Mouse (Mus musculus): ENCODE measurements around the gene Grm4. TPM values are rescaled to one million over a fixed set of nuclear protein-coding genes. Genes with fewer than 3 reads are reported as not detected.

Grm4 gene
- polyA plus RNA-seq, 1 experiment from 2014 or later, result 3.0 TPM

- no peaks in the 10 kb centered on the region; the same call in none of the 2 replicates for H3K36me3 ChIP-seq
- H3K27me3 ChIP-seq, result peaks cover 6% of the 10 kb centered on the region; the same call in 1 of the 2 replicates
- no peaks in the 10 kb centered on the region for H3K9me3 ChIP-seq
- no peak for ATAC-seq (replicated peaks)
- H3K4me3 ChIP-seq, result peak overlapping the region; percentile 93
- H3K4me2 ChIP-seq (replicated peaks), result peak overlapping the region; percentile 82
- 3% methylated on average over 14 of the region's 14 CpGs for WGBS
- H3K9ac ChIP-seq (replicated peaks), result peak overlapping the region; percentile 77
- H3K4me1 ChIP-seq, result peaks cover 35% of the 10 kb centered on the region
- H3K27ac ChIP-seq (replicated peaks), result peak overlapping the region; percentile 97
These were observed 36.9 kb upstream of the Grm4 start for GRCm38 (mm10) chr17:27557927-27558661.

GRCm38 (mm10) chr17:27557181-27557926 lies 36.2 kb upstream of the Grm4 start:
- Histone ChIP-seq H3K4me2 (replicated peaks) (peak overlapping the region; percentile 82), H3K9ac (replicated peaks) (peak overlapping the region; percentile 77), H3K27ac (replicated peaks) (peak overlapping the region; percentile 97), H3K4me3 (peak overlapping the region; percentile 93), H3K9me3 (no peaks in the 10 kb centered on the region), H3K27me3 (peaks cover 6% of the 10 kb centered on the region; the same call in 1 of the 2 replicates), H3K4me1 (peaks cover 35% of the 10 kb centered on the region), H3K36me3 (no peaks in the 10 kb centered on the region; the same call in none of the 2 replicates)
- ATAC-seq (replicated peaks), result peak; percentile 54; the same call in 1 of the 2 replicates
- 0% methylated on average over 62 of the region's 75 CpGs for WGBS

GRCm38 (mm10) chr17:27556315-27557011 lies 35.3 kb upstream of the Grm4 start, which contains the start of gene Hmga1:
Gene Hmga1 (plus strand): TSS chr17:27556497.
- peaks cover 35% of the 10 kb centered on the region for H3K4me1 ChIP-seq
- H3K27ac ChIP-seq (replicated peaks), result peak within 1 kb of the TSS; percentile 97
- peak; percentile 81 for ATAC-seq (replicated peaks)
- H3K9ac ChIP-seq (replicated peaks), result peak within 1 kb of the TSS; percentile 77
- H3K4me3 ChIP-seq, result peak within 1 kb of the TSS; percentile 93
- no peaks in the 10 kb centered on the region for H3K9me3 ChIP-seq
- H3K27me3 ChIP-seq, result peaks cover 6% of the 10 kb centered on the region; the same call in 1 of the 2 replicates
- peak within 1 kb of the TSS; percentile 82 for H3K4me2 ChIP-seq (replicated peaks)
- H3K36me3 ChIP-seq, result no peaks in the 10 kb centered on the region; the same call in none of the 2 replicates
- WGBS, result under 1% methylated on average over 79 of the region's 79 CpGs

- H3K4me2 ChIP-seq (replicated peaks), result peak overlapping the region; percentile 82
- H3K4me3 ChIP-seq, result peak overlapping the region; percentile 93
- no peak for ATAC-seq (replicated peaks)
- peak overlapping the region; percentile 34; the same call in 1 of the 2 replicates for H3K9ac ChIP-seq (replicated peaks)
- H3K4me1 ChIP-seq, result peaks cover 35% of the 10 kb centered on the region
- H3K36me3 ChIP-seq, result no peaks in the 10 kb centered on the region; the same call in 1 of the 2 replicates
- H3K9me3 ChIP-seq, result no peaks in the 10 kb centered on the region
- H3K27me3 ChIP-seq, result peaks cover 6% of the 10 kb centered on the region; the same call in 1 of the 2 replicates
- peak overlapping the region; percentile 97 for H3K27ac ChIP-seq (replicated peaks)
- under 1% methylated on average over 55 of the region's 55 CpGs for WGBS
These were observed 34.4 kb upstream of the Grm4 start for GRCm38 (mm10) chr17:27555512-27556172.

- Histone ChIP-seq H3K36me3 (no peaks in the 10 kb centered on the region), H3K27me3 (peaks cover 6% of the 10 kb centered on the region; the same call in 1 of the 2 replicates), H3K9ac (replicated peaks) (0 out of 2 replicates have a peak overlapping the region, but pooled peaks have one; percentile 34), H3K4me2 (replicated peaks) (peak overlapping the region; percentile 82), H3K4me1 (peaks cover 35% of the 10 kb centered on the region), H3K27ac (replicated peaks) (peak overlapping the region; percentile 97; the same call in 1 of the 2 replicates), H3K4me3 (peak overlapping the region; percentile 93), H3K9me3 (no peaks in the 10 kb centered on the region)
- WGBS, result 3% methylated on average over 39 of the region's 39 CpGs
- ATAC-seq (replicated peaks), result no peak
These were observed 33.9 kb upstream of the Grm4 start for GRCm38 (mm10) chr17:27555075-27555511.

- ATAC-seq (replicated peaks), result no peak
- H3K4me2 ChIP-seq (replicated peaks), result peak overlapping the region; percentile 82; the same call in 1 of the 2 replicates
- H3K36me3 ChIP-seq, result no peaks in the 10 kb centered on the region
- WGBS, result 46% methylated on average over 20 of the region's 20 CpGs
- H3K4me1 ChIP-seq, result peaks cover 37% of the 10 kb centered on the region
- no peaks in the 10 kb centered on the region for H3K9me3 ChIP-seq
- peaks cover 6% of the 10 kb centered on the region; the same call in 1 of the 2 replicates for H3K27me3 ChIP-seq
- H3K4me3 ChIP-seq, result no peak overlapping the region
- H3K27ac ChIP-seq (replicated peaks), result no peak overlapping the region
- no peak overlapping the region for H3K9ac ChIP-seq (replicated peaks)
These were observed 33.1 kb upstream of the Grm4 start for GRCm38 (mm10) chr17:27554062-27554960.

GRCm38 (mm10) chr17:27552215-27553201 lies 31.3 kb upstream of the Grm4 start:
- no peaks in the 10 kb centered on the region for H3K9me3 ChIP-seq
- WGBS, result 79% methylated on average over 23 of the region's 23 CpGs
- H3K9ac ChIP-seq (replicated peaks), result no peak overlapping the region

GRCm38 (mm10) chr17:27551393-27551940 lies 30.3 kb upstream of the Grm4 start:
- ATAC-seq (replicated peaks), result no peak
- no peaks in the 10 kb centered on the region for H3K36me3 ChIP-seq
- no peak overlapping the region for H3K4me2 ChIP-seq (replicated peaks)
- WGBS, result 66% methylated on average over 10 of the region's 10 CpGs
- H3K4me3 ChIP-seq, result no peak overlapping the region
- H3K27ac ChIP-seq (replicated peaks), result no peak overlapping the region
- H3K27me3 ChIP-seq, result peaks cover 6% of the 10 kb centered on the region; the same call in 1 of the 2 replicates
- no peaks in the 10 kb centered on the region for H3K9me3 ChIP-seq
- peaks cover 21% of the 10 kb centered on the region for H3K4me1 ChIP-seq
- no peak overlapping the region for H3K9ac ChIP-seq (replicated peaks)

More at GRCm38 (mm10) chr17:27552215-27553201, 31.3 kb upstream of the Grm4 start:
- no peak for ATAC-seq (replicated peaks)
- H3K27ac ChIP-seq (replicated peaks), result no peak overlapping the region
- H3K4me3 ChIP-seq, result no peak overlapping the region
- no peaks in the 10 kb centered on the region for H3K36me3 ChIP-seq
- no peak overlapping the region for H3K4me2 ChIP-seq (replicated peaks)
- peaks cover 23% of the 10 kb centered on the region for H3K4me1 ChIP-seq
- peaks cover 6% of the 10 kb centered on the region; the same call in 1 of the 2 replicates for H3K27me3 ChIP-seq

GRCm38 (mm10) chr17:27549234-27549633 lies 28.0 kb upstream of the Grm4 start:
- WGBS, result 35% methylated on average over 8 of the region's 8 CpGs

More at GRCm38 (mm10) chr17:27549234-27549633, 28.0 kb upstream of the Grm4 start:
- peaks cover 8% of the 10 kb centered on the region for H3K4me1 ChIP-seq
- H3K27me3 ChIP-seq, result no peaks in the 10 kb centered on the region
- ATAC-seq (replicated peaks), result no peak
- H3K36me3 ChIP-seq, result no peaks in the 10 kb centered on the region
- H3K27ac ChIP-seq (replicated peaks), result no peak overlapping the region
- H3K4me3 ChIP-seq, result no peak overlapping the region
- H3K9ac ChIP-seq (replicated peaks), result no peak overlapping the region
- no peaks in the 10 kb centered on the region for H3K9me3 ChIP-seq
- H3K4me2 ChIP-seq (replicated peaks), result no peak overlapping the region

All from forebrain, embryonic 15.5 days (tissue).